Mouse (Mus musculus): Measurements from ENCODE around the gene Kcnj4.

DNA sequence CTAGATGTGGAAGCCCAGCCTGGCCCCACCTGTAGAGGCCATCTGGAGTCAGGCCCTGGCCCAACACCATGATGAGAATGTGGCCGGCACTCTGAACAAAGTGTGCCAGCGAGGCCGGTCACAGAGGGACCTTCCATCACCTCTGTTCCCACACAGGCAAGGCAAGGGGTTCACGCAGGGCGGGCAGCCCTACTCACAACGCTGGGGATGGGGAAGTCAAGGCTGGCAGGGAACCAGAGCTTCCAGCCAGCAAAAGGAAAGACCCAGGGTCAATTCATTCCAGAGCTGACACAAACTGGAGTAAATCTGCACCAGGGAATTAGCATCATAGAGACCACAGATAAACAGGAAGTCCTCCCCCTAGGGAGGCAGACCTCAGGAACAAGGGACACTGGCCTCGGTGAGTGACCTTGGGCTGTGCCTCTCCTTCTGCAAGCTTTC lies 68.5 kb downstream of the Kcnj4 start:
- TF ChIP-seq CTCF (IDR thresholded peaks at IDR 0.05; ENCODE audit: low read depth) (no peak), EP300 (IDR thresholded peaks at IDR 0.05; ENCODE audit: low read depth) (no peak)

All from liver, embryonic 14.5 days (tissue).